Mouse (Mus musculus): ENCODE results near the gene Eml1. TPM values are rescaled to one million over a fixed set of nuclear protein-coding genes. Genes with fewer than 3 reads are reported as not detected.

Gene Eml1
- polyA plus RNA-seq, 1 experiment from 2014 or later = 55.1 TPM

DNA sequence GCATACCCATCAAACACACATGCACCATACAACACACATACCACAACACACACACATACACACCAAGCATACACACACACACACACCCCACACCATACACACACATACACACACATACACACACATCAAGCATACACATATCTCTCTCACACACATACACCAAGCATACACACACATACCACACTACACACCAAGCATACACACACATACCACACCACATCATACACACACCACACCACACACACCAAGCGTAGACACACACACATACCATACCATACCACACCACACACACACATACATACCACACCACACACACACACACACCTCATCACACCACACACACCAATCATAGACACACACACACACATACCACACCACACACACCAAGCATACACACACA is 102.1 kb downstream of the Eml1 start:
- DNase-seq (ENCODE audit: low spot score) (no peak), ATAC-seq (ENCODE audit: low FRiP score) (no peak)
- H3K9me3 ChIP-seq (ENCODE audit: control insufficient read depth, low read length) = no peaks in the 10 kb centered on the region
- H3K27me3 ChIP-seq (ENCODE audit: control insufficient read depth, insufficient read depth, low read length) = no peaks in the 10 kb centered on the region
- no peak overlapping the region for H3K27ac ChIP-seq
- H3K9ac ChIP-seq = no peak overlapping the region
- no peak overlapping the region for H3K4me3 ChIP-seq (replicated peaks; ENCODE audit: low read length)
- H3K4me1 ChIP-seq (replicated peaks; ENCODE audit: control insufficient read depth, insufficient read depth, low read length) = peaks cover 3% of the 10 kb centered on the region; the same call in 1 of the 2 replicates
- 95% methylated on average over 1 of the region's 1 CpGs for WGBS
- no peak overlapping the region for H3K4me2 ChIP-seq (replicated peaks)
- peaks cover 19% of the 10 kb centered on the region for H3K36me3 ChIP-seq (replicated peaks; ENCODE audit: control insufficient read depth, insufficient read depth)

DNA sequence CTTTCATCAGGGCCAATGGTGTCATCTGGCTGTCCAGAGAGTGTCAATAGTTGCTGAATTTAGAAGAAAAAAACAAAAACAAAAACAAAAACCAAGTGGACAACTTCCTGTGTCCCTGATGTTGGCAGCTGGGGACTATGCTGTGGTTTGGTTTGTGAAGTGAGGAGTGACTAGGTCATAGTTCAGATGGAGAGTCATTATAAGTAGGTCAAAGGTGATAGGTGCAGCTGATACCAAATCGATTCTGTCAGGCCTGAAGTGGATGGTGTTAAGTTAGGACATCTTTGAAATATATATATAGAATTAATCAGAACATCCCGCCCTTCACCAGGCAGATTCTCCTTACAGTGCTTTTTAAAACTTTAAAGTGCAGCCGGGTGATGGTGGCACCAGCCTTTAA is 103.7 kb downstream of the Eml1 start:
- H3K36me3 ChIP-seq (replicated peaks; ENCODE audit: control insufficient read depth, insufficient read depth) = peaks cover 19% of the 10 kb centered on the region
- H3K9ac ChIP-seq = no peak overlapping the region
- 86% methylated on average over 3 of the region's 3 CpGs for WGBS
- no peak overlapping the region for H3K27ac ChIP-seq
- no peak for ATAC-seq (ENCODE audit: low FRiP score)
- no peak overlapping the region for H3K4me3 ChIP-seq (replicated peaks; ENCODE audit: low read length)
- DNase-seq (ENCODE audit: low spot score) = no peak
- H3K4me1 ChIP-seq (replicated peaks; ENCODE audit: control insufficient read depth, insufficient read depth, low read length) = peaks cover 3% of the 10 kb centered on the region; the same call in 1 of the 2 replicates
- no peaks in the 10 kb centered on the region for H3K27me3 ChIP-seq (ENCODE audit: control insufficient read depth, insufficient read depth, low read length)
- no peaks in the 10 kb centered on the region for H3K9me3 ChIP-seq (ENCODE audit: control insufficient read depth, low read length)
- H3K4me2 ChIP-seq (replicated peaks) = no peak overlapping the region

DNA sequence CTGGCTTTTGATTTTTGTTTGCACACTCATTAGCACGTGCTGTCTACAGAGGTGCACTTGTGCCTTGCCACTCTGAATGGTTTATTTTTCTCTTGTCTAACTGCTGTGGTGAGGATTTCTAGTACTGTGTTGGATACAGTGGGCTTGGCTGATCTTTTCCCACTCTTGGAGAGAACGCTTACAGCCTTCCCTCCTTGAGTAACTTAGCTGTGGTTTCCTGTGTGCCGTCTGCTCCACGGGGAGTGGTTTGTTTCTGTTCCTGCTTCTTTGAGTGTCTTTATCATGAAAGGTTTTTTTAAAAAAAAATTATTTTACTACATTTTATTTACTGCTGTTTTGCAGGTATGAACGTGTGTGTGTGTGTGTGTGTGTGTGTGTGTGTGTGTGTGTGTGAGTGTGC is 108.0 kb downstream of the Eml1 start:
- Histone ChIP-seq H3K27me3 (ENCODE audit: control insufficient read depth, insufficient read depth, low read length) (no peaks in the 10 kb centered on the region), H3K9me3 (ENCODE audit: control insufficient read depth, low read length) (no peaks in the 10 kb centered on the region), H3K27ac (no peak overlapping the region), H3K4me3 (replicated peaks; ENCODE audit: low read length) (no peak overlapping the region), H3K4me1 (replicated peaks; ENCODE audit: control insufficient read depth, insufficient read depth, low read length) (peaks cover 14% of the 10 kb centered on the region), H3K9ac (no peak overlapping the region), H3K4me2 (replicated peaks) (no peak overlapping the region), H3K36me3 (replicated peaks; ENCODE audit: control insufficient read depth, insufficient read depth) (no peaks in the 10 kb centered on the region; the same call in none of the 2 replicates)
- DNase-seq (ENCODE audit: low spot score) = no peak
- 74% methylated on average over 5 of the region's 5 CpGs for WGBS
- no peak for ATAC-seq (ENCODE audit: low FRiP score)

DNA sequence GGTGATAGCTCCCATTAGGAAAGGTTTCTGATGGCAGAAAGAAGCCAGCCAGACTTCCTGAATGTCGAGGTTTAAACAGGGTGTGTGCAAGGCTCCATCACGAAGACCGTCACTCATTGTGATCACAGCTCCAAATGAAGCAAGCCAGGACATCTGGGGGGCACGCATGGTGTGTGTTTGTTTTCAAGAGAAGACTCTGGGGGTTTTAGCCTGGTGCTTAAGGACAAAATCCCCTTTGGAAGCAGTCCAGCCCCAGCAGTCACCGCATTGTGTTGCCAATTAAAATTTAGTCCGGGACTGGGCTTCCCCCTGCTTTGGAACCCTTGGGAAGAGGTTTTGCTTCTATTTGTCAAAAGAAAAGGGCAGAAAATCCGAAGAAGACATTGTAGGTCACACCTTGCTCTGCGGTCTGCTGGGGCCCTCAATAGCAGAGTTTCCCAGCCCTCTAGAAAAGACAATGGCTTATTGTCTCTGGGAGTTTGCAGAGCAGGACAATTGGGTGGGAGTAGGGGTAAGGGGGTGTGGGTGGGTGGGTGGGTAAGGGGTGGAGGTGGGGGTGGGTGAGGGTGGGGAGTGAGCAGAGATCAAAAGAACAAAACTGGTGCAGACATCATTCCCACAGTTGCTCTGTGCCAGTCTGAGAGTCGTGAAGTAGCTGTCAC is 110.1 kb downstream of the Eml1 start:
- ATAC-seq (ENCODE audit: low FRiP score) (no peak), DNase-seq (ENCODE audit: low spot score) (peak; percentile 29)
- no peaks in the 10 kb centered on the region for H3K27me3 ChIP-seq (ENCODE audit: control insufficient read depth, insufficient read depth, low read length)
- WGBS = 3% methylated on average over 9 of the region's 9 CpGs
- H3K4me2 ChIP-seq (replicated peaks) = no peak overlapping the region
- no peak overlapping the region for H3K9ac ChIP-seq
- H3K4me1 ChIP-seq (replicated peaks; ENCODE audit: control insufficient read depth, insufficient read depth, low read length) = peaks cover 14% of the 10 kb centered on the region
- no peaks in the 10 kb centered on the region for H3K36me3 ChIP-seq (replicated peaks; ENCODE audit: control insufficient read depth, insufficient read depth)
- no peak overlapping the region for H3K27ac ChIP-seq
- H3K4me3 ChIP-seq (replicated peaks; ENCODE audit: low read length) = no peak overlapping the region
- no peaks in the 10 kb centered on the region for H3K9me3 ChIP-seq (ENCODE audit: control insufficient read depth, low read length)

DNA sequence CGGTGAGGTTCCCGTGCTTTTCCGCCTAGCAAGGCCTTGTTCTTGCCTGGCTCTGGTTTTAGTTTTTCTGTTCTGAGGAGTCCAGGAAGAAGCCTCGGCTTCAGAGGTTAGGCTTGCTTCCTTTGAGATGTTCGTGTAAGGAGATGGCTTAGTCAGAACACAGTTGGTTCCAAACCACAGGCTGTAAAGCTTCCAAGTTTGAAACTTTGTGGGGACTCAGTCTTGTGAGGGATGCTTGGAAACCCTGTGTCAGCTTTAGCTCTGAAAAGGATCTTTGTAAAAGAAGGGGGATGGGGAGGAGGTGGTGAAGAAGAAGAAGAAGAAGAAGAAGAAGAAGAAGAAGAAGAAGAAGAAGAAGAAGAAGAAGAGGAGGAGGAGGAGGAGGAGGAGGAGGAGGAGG is 118.3 kb downstream of the Eml1 start:
- 90% methylated on average over 5 of the region's 5 CpGs for WGBS
- Histone ChIP-seq H3K36me3 (replicated peaks; ENCODE audit: control insufficient read depth, insufficient read depth) (no peaks in the 10 kb centered on the region), H3K27ac (no peak overlapping the region), H3K4me3 (replicated peaks; ENCODE audit: low read length) (no peak overlapping the region), H3K27me3 (ENCODE audit: control insufficient read depth, insufficient read depth, low read length) (no peaks in the 10 kb centered on the region), H3K4me1 (replicated peaks; ENCODE audit: control insufficient read depth, insufficient read depth, low read length) (0 out of 2 replicates have a peak, but pooled peaks cover 10% of the 10 kb centered on the region), H3K9me3 (ENCODE audit: control insufficient read depth, low read length) (no peaks in the 10 kb centered on the region), H3K4me2 (replicated peaks) (no peak overlapping the region), H3K9ac (no peak overlapping the region)
- DNase-seq (ENCODE audit: low spot score) (no peak), ATAC-seq (ENCODE audit: low FRiP score) (no peak)

DNA sequence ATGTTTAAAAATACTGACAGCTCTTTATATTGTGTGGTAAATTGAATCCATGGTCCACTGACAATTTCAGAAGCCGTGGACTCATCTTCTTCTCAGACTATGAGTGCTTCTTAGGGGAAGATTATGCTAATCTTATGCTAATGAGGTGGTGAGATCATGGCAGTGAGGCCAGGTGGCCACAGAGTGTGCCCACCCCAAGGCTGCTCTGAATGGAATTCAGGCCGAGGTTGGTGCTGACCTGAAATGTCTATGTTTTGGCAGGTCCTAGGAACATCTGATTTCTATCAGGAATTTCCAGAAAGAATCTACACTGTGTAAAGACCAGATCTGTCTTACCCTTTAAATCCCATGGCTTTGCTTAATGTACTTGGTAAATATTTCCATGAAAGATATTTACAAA is 119.0 kb downstream of the Eml1 start:
- H3K4me2 ChIP-seq (replicated peaks) = no peak overlapping the region
- ATAC-seq (ENCODE audit: low FRiP score) (no peak), DNase-seq (ENCODE audit: low spot score) (no peak)
- no peaks in the 10 kb centered on the region for H3K36me3 ChIP-seq (replicated peaks; ENCODE audit: control insufficient read depth, insufficient read depth)
- H3K27ac ChIP-seq = no peak overlapping the region
- 0 out of 2 replicates have a peak, but pooled peaks cover 10% of the 10 kb centered on the region for H3K4me1 ChIP-seq (replicated peaks; ENCODE audit: control insufficient read depth, insufficient read depth, low read length)
- WGBS = 24% methylated on average over 2 of the region's 2 CpGs
- H3K9me3 ChIP-seq (ENCODE audit: control insufficient read depth, low read length) = no peaks in the 10 kb centered on the region
- no peak overlapping the region for H3K9ac ChIP-seq
- no peak overlapping the region for H3K4me3 ChIP-seq (replicated peaks; ENCODE audit: low read length)
- H3K27me3 ChIP-seq (ENCODE audit: control insufficient read depth, insufficient read depth, low read length) = no peaks in the 10 kb centered on the region

DNA sequence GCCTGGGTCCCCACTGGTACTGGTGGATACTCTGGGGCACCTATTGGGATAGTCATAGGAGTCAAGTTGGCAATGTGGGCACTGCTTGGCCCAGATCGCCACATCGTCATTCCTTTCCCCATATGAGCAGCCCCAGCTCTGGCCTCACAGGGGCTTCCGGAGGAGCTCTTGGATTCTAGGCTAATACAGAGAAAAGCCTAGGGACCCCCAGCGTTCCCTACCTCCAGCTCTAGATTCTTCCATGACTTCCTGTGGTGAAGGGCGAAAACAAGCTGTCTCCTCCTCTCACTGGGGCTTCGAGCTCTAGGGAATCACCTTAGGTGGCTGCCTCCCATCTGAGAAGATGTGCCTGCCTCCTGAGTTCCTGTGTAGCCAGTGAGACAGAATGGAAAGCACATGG is 119.6 kb downstream of the Eml1 start:
- Histone ChIP-seq H3K4me3 (replicated peaks; ENCODE audit: low read length) (no peak overlapping the region), H3K9ac (no peak overlapping the region), H3K36me3 (replicated peaks; ENCODE audit: control insufficient read depth, insufficient read depth) (no peaks in the 10 kb centered on the region), H3K4me1 (replicated peaks; ENCODE audit: control insufficient read depth, insufficient read depth, low read length) (0 out of 2 replicates have a peak, but pooled peaks cover 10% of the 10 kb centered on the region), H3K27me3 (ENCODE audit: control insufficient read depth, insufficient read depth, low read length) (no peaks in the 10 kb centered on the region), H3K4me2 (replicated peaks) (no peak overlapping the region), H3K27ac (no peak overlapping the region), H3K9me3 (ENCODE audit: control insufficient read depth, low read length) (no peaks in the 10 kb centered on the region)
- ATAC-seq (ENCODE audit: low FRiP score) (no peak), DNase-seq (ENCODE audit: low spot score) (no peak)
- WGBS = 85% methylated on average over 6 of the region's 6 CpGs

DNA sequence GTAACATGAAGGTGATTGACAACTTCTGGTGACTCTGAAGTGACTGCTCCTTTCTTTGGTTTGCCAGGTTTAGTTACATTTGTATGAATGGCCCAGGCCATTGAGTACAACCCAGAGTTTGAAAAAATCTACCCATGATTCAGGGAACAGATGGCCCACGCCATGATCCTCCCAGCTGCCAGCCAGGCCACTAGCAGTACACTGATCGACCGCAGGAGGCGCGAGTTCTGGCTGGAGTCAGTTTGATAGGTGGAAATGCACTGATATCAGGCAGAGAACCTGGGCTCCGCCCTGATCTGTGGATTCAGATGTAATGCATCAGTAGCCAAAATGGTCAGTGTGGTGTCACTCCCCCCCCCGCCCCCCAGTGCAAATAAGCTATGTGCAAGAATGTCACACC is 120.2 kb downstream of the Eml1 start:
- no peak overlapping the region for H3K9ac ChIP-seq
- H3K27me3 ChIP-seq (ENCODE audit: control insufficient read depth, insufficient read depth, low read length) = no peaks in the 10 kb centered on the region
- H3K4me2 ChIP-seq (replicated peaks) = no peak overlapping the region
- H3K4me1 ChIP-seq (replicated peaks; ENCODE audit: control insufficient read depth, insufficient read depth, low read length) = 0 out of 2 replicates have a peak, but pooled peaks cover 10% of the 10 kb centered on the region
- peak overlapping the region; percentile 32; the same call in 1 of the 2 replicates for H3K27ac ChIP-seq
- ATAC-seq (ENCODE audit: low FRiP score) (no peak), DNase-seq (ENCODE audit: low spot score) (no peak)
- H3K9me3 ChIP-seq (ENCODE audit: control insufficient read depth, low read length) = no peaks in the 10 kb centered on the region
- no peak overlapping the region for H3K4me3 ChIP-seq (replicated peaks; ENCODE audit: low read length)
- H3K36me3 ChIP-seq (replicated peaks; ENCODE audit: control insufficient read depth, insufficient read depth) = no peaks in the 10 kb centered on the region
- 56% methylated on average over 7 of the region's 7 CpGs for WGBS

DNA sequence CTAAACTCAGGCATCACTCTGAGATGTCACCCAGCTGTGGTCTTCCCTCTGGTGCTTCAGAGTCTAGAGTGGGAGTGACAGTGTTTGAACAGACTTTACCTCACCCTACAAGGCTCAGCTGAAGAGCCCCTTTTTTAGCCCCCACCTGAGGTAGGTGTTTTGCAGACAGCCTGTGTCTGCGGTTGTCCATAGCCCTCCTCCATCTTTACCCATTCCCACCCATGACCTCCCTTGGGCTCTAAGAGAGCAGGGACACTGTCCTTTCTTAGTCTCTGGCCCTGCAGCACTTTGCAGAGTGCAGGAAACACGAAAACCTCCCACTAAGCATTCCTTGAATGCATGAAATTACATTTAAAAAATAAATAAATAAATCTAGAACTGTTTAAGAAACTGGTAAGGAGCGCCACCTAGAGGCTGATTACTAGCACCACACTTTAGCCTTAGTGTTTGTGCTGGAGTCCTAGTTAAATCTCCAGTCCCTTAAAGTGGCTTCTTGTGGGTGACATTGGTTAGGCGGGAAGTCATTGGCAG is 123.3 kb downstream of the Eml1 start:
- Histone ChIP-seq H3K4me2 (replicated peaks) (no peak overlapping the region), H3K4me1 (replicated peaks; ENCODE audit: control insufficient read depth, insufficient read depth, low read length) (0 out of 2 replicates have a peak, but pooled peaks cover 10% of the 10 kb centered on the region), H3K27me3 (ENCODE audit: control insufficient read depth, insufficient read depth, low read length) (no peaks in the 10 kb centered on the region), H3K27ac (no peak overlapping the region), H3K4me3 (replicated peaks; ENCODE audit: low read length) (no peak overlapping the region), H3K36me3 (replicated peaks; ENCODE audit: control insufficient read depth, insufficient read depth) (no peaks in the 10 kb centered on the region), H3K9me3 (ENCODE audit: control insufficient read depth, low read length) (no peaks in the 10 kb centered on the region), H3K9ac (no peak overlapping the region)
- DNase-seq (ENCODE audit: low spot score) (peak; percentile 83), ATAC-seq (ENCODE audit: low FRiP score) (peak; percentile 51; the same call in 1 of the 2 replicates)
- WGBS = 25% methylated on average over 4 of the region's 4 CpGs
